Mouse (Mus musculus) ES-Bruce4 (cell line): Measurements from ENCODE around the gene Eps15l1. TPM values are rescaled to one million over a fixed set of nuclear protein-coding genes. Genes with fewer than 3 reads are reported as not detected.

Source experiments
- H3K27ac ChIP-seq: 2 replicates; pipeline ENCODE4 v1.5.1; 2012; ENCODE audit warnings: low read length, inconsistent platforms; ENCODE audit not compliant: insufficient read depth
- H3K27me3 ChIP-seq: 2 replicates; pipeline ENCODE4 v1.6.1; 2012; ENCODE audit warnings: mild to moderate bottlenecking, low read length, inconsistent platforms; ENCODE audit not compliant: control insufficient read depth, poor library complexity, insufficient read depth, severe bottlenecking
- H3K36me3 ChIP-seq: 2 replicates; pipeline ENCODE4 v1.6.1; 2012; ENCODE audit warnings: inconsistent platforms, mild to moderate bottlenecking, low read length, moderate library complexity; ENCODE audit not compliant: control insufficient read depth, poor library complexity, insufficient read depth, severe bottlenecking
- H3K4me1 ChIP-seq: one replicate; pipeline ENCODE4 v1.8.1; 2011; ENCODE audit warnings: low read length; ENCODE audit not compliant: control insufficient read depth, insufficient read depth
- H3K4me3 ChIP-seq: 2 replicates; pipeline ENCODE4 v1.5.1; 2011; ENCODE audit warnings: low read depth, mild to moderate bottlenecking, low read length
- H3K9ac ChIP-seq: 2 replicates; pipeline ENCODE4 v1.6.1; 2012; ENCODE audit warnings: low read depth, mild to moderate bottlenecking, inconsistent platforms; ENCODE audit not compliant: poor library complexity, severe bottlenecking
- H3K9me3 ChIP-seq: replicated peaks from 2 replicates; pipeline ENCODE4 v1.6.1; 2012; ENCODE audit warnings: mild to moderate bottlenecking, low read length, inconsistent platforms; ENCODE audit not compliant: control insufficient read depth, poor library complexity, insufficient read depth, severe bottlenecking
- CTCF ChIP-seq: IDR thresholded peaks from one replicate; pipeline ENCODE4 v1.8.1; 2011; ENCODE audit warnings: low read depth, low read length
- EP300 ChIP-seq: IDR thresholded peaks from 2 replicates; pipeline ENCODE4 v1.6.1; 2011; ENCODE audit warnings: low read depth, low read length; ENCODE audit not compliant: insufficient read depth
- POLR2A ChIP-seq: IDR thresholded peaks from one replicate; pipeline ENCODE4 v1.8.1; 2011; ENCODE audit warnings: low read length; ENCODE audit not compliant: insufficient read depth
- polyA plus RNA-seq: library from polyadenylated mRNA; stranded (reverse); fragments of >200 nt; gene quantifications from 2 replicates; pipeline ENCODE4 v1.2.4, GENCODE M21; 2011; ENCODE audit warnings: low read depth; ENCODE audit not compliant: missing spikeins, insufficient read depth, insufficient read length

Gene Eps15l1
- polyA plus RNA-seq, 1 experiment: 90.9 TPM

- Histone ChIP-seq H3K9ac (peak overlapping the region; percentile 29; the same call in 1 of the 2 replicates), H3K4me1 (peaks cover 34% of the 10 kb centered on the region), H3K4me3 (no peak overlapping the region), H3K36me3 (no peaks in the 10 kb centered on the region), H3K9me3 (no peaks in the 10 kb centered on the region), H3K27me3 (no peaks in the 10 kb centered on the region), H3K27ac (peak overlapping the region; percentile 100)
- TF ChIP-seq EP300: peak; percentile 98
- TF ChIP-seq CTCF: no peak
These were observed 87.1 kb downstream of the Eps15l1 start for GRCm38 (mm10) chr8:72334144-72334641.

- H3K9me3 ChIP-seq: no peaks in the 10 kb centered on the region
- no peaks in the 10 kb centered on the region for H3K36me3 ChIP-seq
- H3K9ac ChIP-seq: peak overlapping the region; percentile 29
- H3K27ac ChIP-seq: peak overlapping the region; percentile 100
- TF ChIP-seq POLR2A: no peak
- TF ChIP-seq CTCF: no peak
- TF ChIP-seq EP300: peak; percentile 98
- 0 out of 2 replicates have a peak overlapping the region, but pooled peaks have one; percentile 6 for H3K4me3 ChIP-seq
- H3K27me3 ChIP-seq: no peaks in the 10 kb centered on the region
- H3K4me1 ChIP-seq: peaks cover 34% of the 10 kb centered on the region
These were observed 87.7 kb downstream of the Eps15l1 start for GRCm38 (mm10) chr8:72333429-72334143.

- H3K9ac ChIP-seq: 0 out of 2 replicates have a peak overlapping the region, but pooled peaks have one; percentile 0
- H3K4me3 ChIP-seq: no peak overlapping the region
- peaks cover 37% of the 10 kb centered on the region for H3K4me1 ChIP-seq
- no peaks in the 10 kb centered on the region for H3K36me3 ChIP-seq
- TF ChIP-seq POLR2A: no peak
- no peak for TF ChIP-seq EP300
- TF ChIP-seq CTCF: no peak
- H3K27ac ChIP-seq: no peak overlapping the region
- H3K9me3 ChIP-seq: no peaks in the 10 kb centered on the region
- H3K27me3 ChIP-seq: no peaks in the 10 kb centered on the region
These were observed 89.6 kb downstream of the Eps15l1 start for GRCm38 (mm10) chr8:72331631-72332030.

- TF ChIP-seq POLR2A (no peak), EP300 (no peak), CTCF (no peak)
- H3K27ac ChIP-seq: peak overlapping the region; percentile 14; the same call in 1 of the 2 replicates
- no peaks in the 10 kb centered on the region for H3K9me3 ChIP-seq
- H3K4me3 ChIP-seq: no peak overlapping the region
- H3K9ac ChIP-seq: 0 out of 2 replicates have a peak overlapping the region, but pooled peaks have one; percentile 0
- no peaks in the 10 kb centered on the region for H3K36me3 ChIP-seq
- H3K4me1 ChIP-seq: peaks cover 40% of the 10 kb centered on the region
- no peaks in the 10 kb centered on the region for H3K27me3 ChIP-seq
These were observed 90.3 kb downstream of the Eps15l1 start for GRCm38 (mm10) chr8:72330806-72331516.

GRCm38 (mm10) chr8:72329116-72329515 is 92.1 kb downstream of the Eps15l1 start:
- no peaks in the 10 kb centered on the region for H3K9me3 ChIP-seq
- H3K27ac ChIP-seq: no peak overlapping the region
- TF ChIP-seq CTCF (no peak), EP300 (no peak), POLR2A (no peak)
- H3K36me3 ChIP-seq: no peaks in the 10 kb centered on the region
- no peak overlapping the region for H3K4me3 ChIP-seq
- H3K9ac ChIP-seq: no peak overlapping the region
- H3K4me1 ChIP-seq: peaks cover 34% of the 10 kb centered on the region
- no peaks in the 10 kb centered on the region for H3K27me3 ChIP-seq

GRCm38 (mm10) chr8:72324708-72325107 is 96.6 kb downstream of the Eps15l1 start:
- Histone ChIP-seq H3K9ac (no peak overlapping the region), H3K4me3 (no peak overlapping the region), H3K36me3 (peaks cover 30% of the 10 kb centered on the region), H3K9me3 (no peaks in the 10 kb centered on the region), H3K4me1 (peaks cover 18% of the 10 kb centered on the region), H3K27ac (no peak overlapping the region), H3K27me3 (no peaks in the 10 kb centered on the region)
- TF ChIP-seq CTCF (no peak), EP300 (no peak), POLR2A (no peak)
